Mouse (Mus musculus): Measurements from ENCODE around the gene Fkbp11. TPM values are rescaled to one million over a fixed set of nuclear protein-coding genes. Genes with fewer than 3 reads are reported as not detected.

The Fkbp11 gene
- total RNA-seq, 1 experiment = 105 TPM

DNA sequence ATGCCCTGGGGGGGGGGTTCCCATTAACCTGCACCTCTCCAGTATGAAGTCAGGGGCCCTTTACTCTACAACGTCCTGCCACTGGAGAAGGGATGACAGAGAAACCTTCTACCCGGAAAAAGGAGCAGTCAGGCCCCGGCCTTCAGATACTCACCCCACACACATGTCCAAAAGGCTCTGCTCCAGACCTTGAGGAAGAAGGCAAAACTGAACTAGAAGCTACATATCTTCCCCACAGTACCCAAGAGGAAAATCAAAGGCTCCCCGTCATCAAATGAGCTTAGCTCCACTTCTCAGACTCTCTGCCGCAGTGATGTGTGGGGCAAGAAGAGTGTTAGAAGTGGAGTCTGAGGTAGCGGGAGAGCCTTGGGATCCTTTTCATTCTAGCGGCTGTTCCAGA, 1.3 kb downstream of the Fkbp11 start:
- Histone ChIP-seq H3K9me3 (ENCODE audit: control insufficient read depth, insufficient read depth, low read depth, low read length) (no peaks in the 10 kb centered on the region), H3K4me3 (ENCODE audit: insufficient read depth in 1 of 2, low read depth in 1 of 2, low read length in 2 of 2, poor library complexity in 1 of 2, severe bottlenecking in 1 of 2) (peak overlapping the region; percentile 82), H3K4me1 (ENCODE audit: control insufficient read depth in 2 of 2, insufficient read depth in 2 of 2, low read length in 2 of 2, poor library complexity in 1 of 2) (peaks cover 2 to 24% of the 10 kb centered on the region in 2 experiments; a peak in 3 of 4 replicates), H3K36me3 (ENCODE audit: control insufficient read depth, insufficient read depth, low read length, poor library complexity, severe bottlenecking) (no peaks in the 10 kb centered on the region), H3K9ac (ENCODE audit: insufficient read depth, low read depth, low read length, poor library complexity, severe bottlenecking) (peak overlapping the region; percentile 84), H3K27ac (ENCODE audit: insufficient read depth, low read depth, low read length, poor library complexity, severe bottlenecking) (peak overlapping the region; percentile 12; the same call in 1 of the 2 replicates)
- TF ChIP-seq ZC3H11A (IDR thresholded peaks at IDR 0.05; ENCODE audit: borderline replicate concordance, low read depth, low read length) = no peak
- TF ChIP-seq HCFC1 (IDR thresholded peaks at IDR 0.05; ENCODE audit: borderline replicate concordance, insufficient read depth, low read length) = no peak
- TF ChIP-seq MAFK (IDR thresholded peaks at IDR 0.05; ENCODE audit: insufficient read depth, low read depth, low read length) = no peak
- no peak for TF ChIP-seq ZNF384 (IDR thresholded peaks at IDR 0.05; ENCODE audit: low read depth, low read length)
- DNase-seq (ENCODE audit: low read depth, low spot score) = no peak
- in situ Hi-C loops (cut with MboI; ENCODE audit: low sequenced_read_pairs in 2 of 2, unreplicated experiment in 2 of 2) = no loop called here

DNA sequence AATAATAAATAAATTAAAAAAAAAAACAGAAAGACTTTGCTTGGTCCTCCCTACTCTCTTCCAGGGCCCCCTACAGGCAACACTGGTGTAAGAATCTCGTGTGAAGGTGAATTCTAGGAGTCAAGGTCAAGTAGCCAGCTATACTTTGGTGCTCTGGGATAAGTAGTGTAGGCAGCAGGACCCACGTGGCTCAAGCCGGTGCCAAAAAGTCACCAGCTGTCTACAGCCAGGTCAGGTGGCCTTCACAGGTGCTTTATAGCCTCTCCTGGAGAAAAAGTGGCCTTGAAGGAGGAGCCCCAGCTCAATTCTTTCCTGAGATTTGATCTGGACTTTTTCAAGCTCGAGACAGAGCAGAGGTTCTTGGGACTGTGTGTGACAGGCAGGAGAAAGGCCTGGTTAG, 1.9 kb downstream of the Fkbp11 start:
- TF ChIP-seq ZNF384 (IDR thresholded peaks at IDR 0.05; ENCODE audit: low read depth, low read length) (no peak), HCFC1 (IDR thresholded peaks at IDR 0.05; ENCODE audit: borderline replicate concordance, insufficient read depth, low read length) (no peak), ZC3H11A (IDR thresholded peaks at IDR 0.05; ENCODE audit: borderline replicate concordance, low read depth, low read length) (no peak), CHD2 (IDR thresholded peaks at IDR 0.05; ENCODE audit: low read depth, low read length) (no peak), MAFK (IDR thresholded peaks at IDR 0.05; ENCODE audit: insufficient read depth, low read depth, low read length) (no peak)
- Histone ChIP-seq H3K36me3 (ENCODE audit: control insufficient read depth, insufficient read depth, low read length, poor library complexity, severe bottlenecking) (no peaks in the 10 kb centered on the region), H3K9me3 (ENCODE audit: control insufficient read depth, insufficient read depth, low read depth, low read length) (no peaks in the 10 kb centered on the region), H3K9ac (ENCODE audit: insufficient read depth, low read depth, low read length, poor library complexity, severe bottlenecking) (peak overlapping the region; percentile 84; the same call in 1 of the 2 replicates), H3K4me3 (ENCODE audit: insufficient read depth in 1 of 2, low read depth in 1 of 2, low read length in 2 of 2, poor library complexity in 1 of 2, severe bottlenecking in 1 of 2) (peak overlapping the region in 1 of 2 experiments; percentile 82; a peak in 1 of 4 replicates), H3K4me1 (ENCODE audit: control insufficient read depth in 2 of 2, insufficient read depth in 2 of 2, low read length in 2 of 2, poor library complexity in 1 of 2) (peaks cover 2 to 26% of the 10 kb centered on the region in 2 experiments; a peak in 3 of 4 replicates), H3K27ac (ENCODE audit: insufficient read depth, low read depth, low read length, poor library complexity, severe bottlenecking) (no peak overlapping the region)
- DNase-seq (ENCODE audit: low read depth, low spot score) = no peak
- in situ Hi-C loops (cut with MboI; ENCODE audit: low sequenced_read_pairs in 2 of 2, unreplicated experiment in 2 of 2) = no loop called here

DNA sequence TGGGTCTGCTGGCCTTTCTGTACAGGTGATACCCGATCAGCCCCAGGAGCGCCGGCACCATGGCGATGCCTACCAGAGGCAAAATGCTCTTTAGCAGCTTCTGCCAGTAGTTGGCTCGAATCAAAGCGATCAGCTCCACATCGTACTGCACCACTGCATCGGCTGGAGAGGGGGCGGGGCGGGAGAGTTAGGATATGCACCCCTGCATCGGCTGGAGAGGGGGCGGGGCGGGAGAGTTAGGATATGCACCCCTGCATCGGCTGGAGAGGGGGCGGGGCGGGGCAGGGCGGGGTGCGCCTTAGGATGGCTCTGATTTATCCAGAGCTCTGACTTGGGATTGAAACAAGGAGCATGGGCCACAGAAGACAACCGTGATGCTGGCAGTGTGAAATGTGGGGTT, 3.6 kb downstream of the Fkbp11 start:
- Histone ChIP-seq H3K27ac (ENCODE audit: insufficient read depth, low read depth, low read length, poor library complexity, severe bottlenecking) (no peak overlapping the region), H3K36me3 (ENCODE audit: control insufficient read depth, insufficient read depth, low read length, poor library complexity, severe bottlenecking) (no peaks in the 10 kb centered on the region), H3K9me3 (ENCODE audit: control insufficient read depth, insufficient read depth, low read depth, low read length) (no peaks in the 10 kb centered on the region), H3K4me3 (ENCODE audit: insufficient read depth in 1 of 2, low read depth in 1 of 2, low read length in 2 of 2, poor library complexity in 1 of 2, severe bottlenecking in 1 of 2) (peak overlapping the region in 1 of 2 experiments; percentile 28; a peak in 2 of 4 replicates), H3K4me1 (ENCODE audit: control insufficient read depth in 2 of 2, insufficient read depth in 2 of 2, low read length in 2 of 2, poor library complexity in 1 of 2) (peaks cover 4 to 24% of the 10 kb centered on the region in 2 experiments; a peak in 3 of 4 replicates), H3K9ac (ENCODE audit: insufficient read depth, low read depth, low read length, poor library complexity, severe bottlenecking) (no peak overlapping the region)
- TF ChIP-seq ZNF384 (IDR thresholded peaks at IDR 0.05; ENCODE audit: low read depth, low read length) (no peak), MAFK (IDR thresholded peaks at IDR 0.05; ENCODE audit: insufficient read depth, low read depth, low read length) (no peak), HCFC1 (IDR thresholded peaks at IDR 0.05; ENCODE audit: borderline replicate concordance, insufficient read depth, low read length) (no peak), ZC3H11A (IDR thresholded peaks at IDR 0.05; ENCODE audit: borderline replicate concordance, low read depth, low read length) (no peak), CHD2 (IDR thresholded peaks at IDR 0.05; ENCODE audit: low read depth, low read length) (no peak)
- in situ Hi-C loops (cut with MboI; ENCODE audit: low sequenced_read_pairs in 2 of 2, unreplicated experiment in 2 of 2) = no loop called here
- DNase-seq (ENCODE audit: low read depth, low spot score) = no peak

DNA sequence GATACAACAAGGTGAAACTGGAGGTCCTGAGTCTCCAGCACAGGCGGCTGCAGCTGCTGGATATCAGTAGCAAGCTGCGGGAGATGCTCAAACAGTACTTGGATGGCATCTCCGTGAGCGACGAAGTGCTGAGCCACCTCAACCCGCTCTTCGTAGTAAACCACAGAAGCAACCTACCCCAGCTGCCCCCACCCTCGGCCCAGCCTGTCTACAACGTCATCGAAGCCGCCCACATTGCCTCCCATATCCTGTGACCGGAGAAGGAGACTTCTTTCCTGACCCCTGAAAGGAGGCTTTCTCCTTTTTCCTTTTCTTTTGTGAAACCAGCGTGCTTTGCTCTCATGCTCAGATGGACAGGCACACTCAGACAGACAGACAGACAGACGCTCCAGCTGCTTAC, 5.1 kb downstream of the Fkbp11 start:
- Histone ChIP-seq H3K27ac (ENCODE audit: insufficient read depth, low read depth, low read length, poor library complexity, severe bottlenecking) (no peak overlapping the region; the same call in 1 of the 2 replicates), H3K9me3 (ENCODE audit: control insufficient read depth, insufficient read depth, low read depth, low read length) (no peaks in the 10 kb centered on the region), H3K9ac (ENCODE audit: insufficient read depth, low read depth, low read length, poor library complexity, severe bottlenecking) (0 out of 2 replicates have a peak overlapping the region, but pooled peaks have one; percentile 26), H3K36me3 (ENCODE audit: control insufficient read depth, insufficient read depth, low read length, poor library complexity, severe bottlenecking) (no peaks in the 10 kb centered on the region), H3K4me3 (ENCODE audit: insufficient read depth in 1 of 2, low read depth in 1 of 2, low read length in 2 of 2, poor library complexity in 1 of 2, severe bottlenecking in 1 of 2) (peak overlapping the region in 1 of 2 experiments; percentile 66; a peak in 2 of 4 replicates), H3K4me1 (ENCODE audit: control insufficient read depth in 2 of 2, insufficient read depth in 2 of 2, low read length in 2 of 2, poor library complexity in 1 of 2) (peaks cover 4 to 21% of the 10 kb centered on the region in 2 experiments; a peak in 3 of 4 replicates)
- TF ChIP-seq ZNF384 (IDR thresholded peaks at IDR 0.05; ENCODE audit: low read depth, low read length) (no peak), HCFC1 (IDR thresholded peaks at IDR 0.05; ENCODE audit: borderline replicate concordance, insufficient read depth, low read length) (no peak), CHD2 (IDR thresholded peaks at IDR 0.05; ENCODE audit: low read depth, low read length) (no peak), ZC3H11A (IDR thresholded peaks at IDR 0.05; ENCODE audit: borderline replicate concordance, low read depth, low read length) (no peak), MAFK (IDR thresholded peaks at IDR 0.05; ENCODE audit: insufficient read depth, low read depth, low read length) (no peak)
- in situ Hi-C loops (cut with MboI; ENCODE audit: low sequenced_read_pairs in 2 of 2, unreplicated experiment in 2 of 2) = no loop called here
- no peak for DNase-seq (ENCODE audit: low read depth, low spot score)

All from ES-E14 (cell line).